Mouse (Mus musculus) small intestine, adult 2 months (tissue): Measurements from ENCODE around the gene Cacna2d3.

Source experiments
- CTCF ChIP-seq: fragments of 200-500 bp; IDR thresholded peaks from 2 replicates; pipeline ENCODE4 v1.5.1; 2012; ENCODE audit warnings: low read depth, mild to moderate bottlenecking, control low read depth, inconsistent platforms, low read length, moderate library complexity, mixed read lengths; ENCODE audit not compliant: insufficient replicate concordance, insufficient read length; ENCODE audit errors: extremely low read depth
- POLR2A ChIP-seq: fragments of 200-500 bp; IDR thresholded peaks from 2 replicates; pipeline ENCODE4 v1.6.1; 2012; ENCODE audit warnings: low read depth, mild to moderate bottlenecking, control low read depth, inconsistent platforms, low read length, moderate library complexity

DNA sequence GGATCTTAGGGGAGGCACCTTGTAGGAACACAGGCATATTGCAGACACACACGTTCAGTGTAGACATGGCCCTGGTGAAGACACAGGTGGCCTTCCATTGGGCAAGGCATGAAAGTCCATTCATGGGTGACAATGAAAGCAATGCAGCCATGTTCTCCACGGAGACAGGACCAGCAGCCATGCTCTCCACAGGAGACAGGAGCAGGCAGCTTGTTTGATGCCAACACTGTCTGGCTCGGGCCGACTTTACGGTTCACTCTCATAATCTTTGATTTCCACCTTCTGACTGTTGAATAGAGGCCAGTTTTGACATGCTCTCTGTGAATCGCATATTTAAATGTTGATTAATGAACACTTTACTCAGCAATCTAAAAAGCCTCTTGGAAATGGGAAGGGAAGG is 610.0 kb downstream of the Cacna2d3 start:
- no peak for TF ChIP-seq CTCF
- TF ChIP-seq POLR2A = no peak
